Mouse (Mus musculus) intestine, postnatal 0 days (tissue): ENCODE results near the gene Aig1. TPM values are rescaled to one million over a fixed set of nuclear protein-coding genes. Genes with fewer than 3 reads are reported as not detected.

ENCODE experiments used
- ATAC-seq: fragments of 200-750 bp; cut with Nextera tagmentation; 2 replicates; pipeline ENCODE4 v1.8.0; 2017; ENCODE audit warnings: mild to moderate bottlenecking, moderate TSS enrichment, moderate library complexity
- H3K27ac ChIP-seq: fragments of 300-500 bp; sonication (generic); 2 replicates; pipeline ENCODE4 v1.5.1; 2014; ENCODE audit warnings: mild to moderate bottlenecking, low read depth, low read length, moderate library complexity
- H3K27me3 ChIP-seq: fragments of 300-500 bp; sonication (generic); replicated peaks from 2 replicates; pipeline ENCODE4 v1.6.1; 2014; ENCODE audit warnings: low read length, mixed read lengths; ENCODE audit not compliant: control insufficient read depth, insufficient read depth
- H3K36me3 ChIP-seq: fragments of 300-500 bp; sonication (generic); 2 replicates; pipeline ENCODE4 v1.6.1; 2014; ENCODE audit warnings: mild to moderate bottlenecking, moderate library complexity; ENCODE audit not compliant: control insufficient read depth, insufficient read depth
- H3K4me1 ChIP-seq: fragments of 300-500 bp; sonication (generic); replicated peaks from 2 replicates; pipeline ENCODE4 v1.6.1; 2014; ENCODE audit warnings: antibody characterized with exemption, low read length, mixed read lengths; ENCODE audit not compliant: control insufficient read depth, insufficient read depth
- H3K4me2 ChIP-seq: fragments of 300-500 bp; sonication (generic); replicated peaks from 2 replicates; pipeline ENCODE4 v1.6.1; 2014; ENCODE audit warnings: low read depth, mild to moderate bottlenecking, moderate library complexity
- H3K4me3 ChIP-seq: fragments of 300-500 bp; sonication (generic); 2 replicates; pipeline ENCODE4 v1.5.1; 2014; ENCODE audit warnings: low read depth, low read length
- H3K9ac ChIP-seq: fragments of 300-500 bp; sonication (generic); 2 replicates; pipeline ENCODE4 v1.6.1; 2014; ENCODE audit warnings: mild to moderate bottlenecking, low read depth, low read length
- H3K9me3 ChIP-seq: fragments of 300-500 bp; sonication (generic); 2 replicates; pipeline ENCODE4 v1.6.1; 2016; ENCODE audit warnings: mixed run types; ENCODE audit not compliant: control insufficient read depth
- CTCF ChIP-seq: sonication (generic); IDR thresholded peaks from 2 replicates; pipeline ENCODE4 v1.5.1; 2016; ENCODE audit warnings: low read depth, mild to moderate bottlenecking, control low read depth, antibody characterized with exemption, moderate library complexity
- WGBS: fragments of 180-500 bp; shearing (Covaris S2); extraction: QIAGEN DNeasy Blood & Tissue Kit; methylation state at CpG from one replicate; pipeline ENCODE4 v1.1.7; 2014; 5-methylcytosine and 5-hydroxymethylcytosine counted together
- polyA plus RNA-seq: library from polyadenylated mRNA; unstranded; fragments of >200 nt; fragmentation: Nextera tagmentation; extraction: Ambion mirVana; gene quantifications from 2 replicates; pipeline ENCODE4 v1.2.1, GENCODE M21; 2015

Aig1 gene
- polyA plus RNA-seq, 1 experiment from 2014 or later: 88.3 TPM

DNA sequence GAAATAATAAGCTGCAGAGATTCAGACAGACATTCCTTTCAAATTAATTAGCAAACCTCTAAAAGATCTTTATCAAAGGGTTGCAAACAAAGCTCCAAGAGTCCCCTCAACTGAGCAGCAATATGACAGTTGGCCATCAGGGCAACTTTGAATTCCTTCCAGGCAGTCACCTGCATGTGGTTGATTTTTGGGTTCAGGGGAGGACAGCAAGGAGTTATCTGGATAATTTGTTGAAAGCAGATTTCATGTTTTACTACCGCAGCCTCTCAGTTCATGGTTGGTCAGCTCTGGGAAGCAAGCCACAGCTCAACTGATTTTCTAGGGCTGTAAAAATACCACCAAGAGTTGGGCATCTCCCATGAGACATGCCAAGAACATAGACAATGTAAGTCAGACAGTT is 98.1 kb downstream of the Aig1 start:
- Histone ChIP-seq H3K27me3 (no peaks in the 10 kb centered on the region), H3K9me3 (no peaks in the 10 kb centered on the region), H3K4me3 (no peak overlapping the region), H3K4me1 (no peaks in the 10 kb centered on the region), H3K27ac (no peak overlapping the region), H3K9ac (no peak overlapping the region), H3K4me2 (no peak overlapping the region), H3K36me3 (no peaks in the 10 kb centered on the region)
- WGBS: 82% methylated on average over 1 of the region's 1 CpGs
- ATAC-seq: no peak
- no peak for TF ChIP-seq CTCF

DNA sequence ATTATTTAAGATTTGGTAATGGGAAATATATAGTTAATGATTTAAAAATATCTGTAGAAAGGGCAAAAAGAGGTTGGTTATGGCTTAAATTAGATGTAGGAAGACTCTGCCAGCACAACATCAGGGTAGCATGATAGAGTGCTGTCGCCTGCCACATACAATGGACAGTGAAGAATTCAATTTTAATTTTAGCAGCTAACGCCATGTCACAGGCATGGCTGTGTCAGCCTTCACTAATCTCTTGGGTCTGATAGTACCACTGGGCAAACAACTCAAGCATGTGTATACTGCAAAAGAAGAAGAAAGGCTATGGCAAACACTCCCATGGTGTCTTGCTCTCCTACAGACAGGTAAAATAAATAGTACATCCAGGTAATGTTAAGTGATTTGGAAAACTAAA is 99.0 kb downstream of the Aig1 start:
- no peak for TF ChIP-seq CTCF
- Histone ChIP-seq H3K9ac (no peak overlapping the region), H3K4me2 (no peak overlapping the region), H3K9me3 (no peaks in the 10 kb centered on the region), H3K4me3 (no peak overlapping the region), H3K27me3 (no peaks in the 10 kb centered on the region), H3K36me3 (no peaks in the 10 kb centered on the region), H3K4me1 (no peaks in the 10 kb centered on the region), H3K27ac (no peak overlapping the region)
- WGBS: 85% methylated on average over 2 of the region's 2 CpGs
- ATAC-seq: no peak

DNA sequence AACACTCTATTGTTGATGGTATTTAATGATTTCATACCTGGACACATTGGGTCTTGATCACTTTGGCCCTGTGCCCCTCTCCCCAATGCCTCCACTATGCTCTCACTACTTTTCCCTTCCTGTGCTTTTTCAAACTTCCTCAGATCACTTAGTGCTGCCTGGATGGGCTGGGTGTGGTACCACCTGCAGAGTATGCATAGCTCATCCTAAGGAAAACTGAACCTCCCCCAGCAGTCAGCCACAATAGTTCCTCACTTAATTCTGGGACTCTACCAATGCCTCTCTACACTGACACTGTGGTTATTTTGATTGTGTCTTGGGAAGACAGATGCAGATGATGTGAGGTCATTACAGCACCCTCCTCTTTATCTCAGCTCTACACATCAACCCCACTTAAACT is 99.9 kb downstream of the Aig1 start:
- H3K4me3 ChIP-seq: no peak overlapping the region
- no peaks in the 10 kb centered on the region for H3K9me3 ChIP-seq
- no peak overlapping the region for H3K9ac ChIP-seq
- no peaks in the 10 kb centered on the region for H3K27me3 ChIP-seq
- TF ChIP-seq CTCF: no peak
- no peaks in the 10 kb centered on the region for H3K4me1 ChIP-seq
- no peaks in the 10 kb centered on the region for H3K36me3 ChIP-seq
- no peak for ATAC-seq
- no peak overlapping the region for H3K4me2 ChIP-seq
- H3K27ac ChIP-seq: no peak overlapping the region

DNA sequence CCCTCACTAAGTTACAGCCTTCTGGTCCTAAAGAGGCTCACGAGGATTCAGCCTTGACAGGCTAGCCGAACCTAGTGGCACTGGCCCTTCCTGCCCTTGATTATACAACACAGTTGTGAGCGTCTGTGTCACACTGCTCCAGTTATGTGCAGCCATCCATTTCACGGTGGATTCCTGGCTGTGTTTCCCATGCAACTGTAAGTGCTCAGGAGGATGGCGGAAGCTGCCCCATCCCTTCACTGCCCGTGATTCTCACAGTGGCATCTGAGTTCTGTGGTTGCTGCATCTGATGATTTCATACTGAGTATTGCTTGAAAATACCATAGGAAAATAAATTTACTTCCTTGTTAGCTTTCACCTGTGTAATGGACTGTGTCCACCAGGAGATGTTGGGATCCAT is 101.7 kb downstream of the Aig1 start:
- WGBS: 88% methylated on average over 6 of the region's 6 CpGs
- H3K27me3 ChIP-seq: no peaks in the 10 kb centered on the region

DNA sequence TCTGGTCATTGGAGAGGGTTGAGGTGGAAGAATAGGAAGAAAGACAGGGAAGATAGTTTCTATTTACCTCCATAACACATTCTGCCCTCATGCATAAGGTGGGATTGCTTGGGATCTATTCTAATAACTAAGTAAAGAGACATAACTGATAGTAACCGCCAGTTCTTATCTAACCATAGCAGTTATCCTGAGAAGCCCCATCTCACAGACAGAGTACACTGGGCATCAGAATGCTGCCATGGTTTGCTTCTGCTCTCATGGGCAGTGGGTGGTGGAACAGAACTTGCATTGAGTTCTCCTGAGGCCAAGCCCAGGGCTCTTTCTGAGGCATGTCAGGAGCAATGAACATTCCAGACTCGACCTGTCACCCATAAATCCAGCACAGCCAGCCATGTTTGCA is 105.6 kb downstream of the Aig1 start:
- H3K9ac ChIP-seq: no peak overlapping the region
- no peaks in the 10 kb centered on the region for H3K4me1 ChIP-seq
- no peak overlapping the region for H3K4me2 ChIP-seq
- no peaks in the 10 kb centered on the region for H3K9me3 ChIP-seq
- H3K27ac ChIP-seq: no peak overlapping the region
- no peaks in the 10 kb centered on the region; the same call in 1 of the 2 replicates for H3K36me3 ChIP-seq
- TF ChIP-seq CTCF: no peak
- H3K27me3 ChIP-seq: no peaks in the 10 kb centered on the region
- WGBS: 58% methylated on average over 2 of the region's 2 CpGs
- no peak overlapping the region for H3K4me3 ChIP-seq
- ATAC-seq: no peak

More for the DNA sequence above, 101.7 kb downstream of the Aig1 start:
- Histone ChIP-seq H3K9ac (no peak overlapping the region), H3K36me3 (no peaks in the 10 kb centered on the region), H3K9me3 (no peaks in the 10 kb centered on the region), H3K27ac (no peak overlapping the region), H3K4me2 (no peak overlapping the region), H3K4me1 (no peaks in the 10 kb centered on the region), H3K4me3 (no peak overlapping the region)
- ATAC-seq: no peak
- no peak for TF ChIP-seq CTCF

DNA sequence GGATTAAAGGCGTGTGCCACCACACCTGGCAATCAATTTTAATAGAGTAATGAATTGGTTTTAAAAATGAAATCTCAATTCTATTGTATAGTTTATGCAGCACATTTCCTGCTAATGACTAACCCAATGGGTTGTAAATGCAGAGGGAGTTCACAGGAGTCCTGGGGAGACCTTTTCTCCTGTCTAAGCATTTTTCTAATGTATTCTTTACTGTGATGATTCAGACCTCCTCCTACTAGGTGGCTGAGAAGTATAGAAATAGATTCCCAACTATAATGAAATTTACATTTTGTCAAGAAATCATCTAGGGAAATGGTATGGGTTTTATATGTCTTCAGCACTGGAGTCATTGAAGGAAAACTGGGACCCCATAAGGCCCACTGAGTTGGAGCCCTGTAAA is 114.1 kb downstream of the Aig1 start:
- H3K27me3 ChIP-seq: no peaks in the 10 kb centered on the region
- H3K4me3 ChIP-seq: no peak overlapping the region
- no peaks in the 10 kb centered on the region; the same call in 1 of the 2 replicates for H3K36me3 ChIP-seq
- H3K4me1 ChIP-seq: no peaks in the 10 kb centered on the region
- no peak overlapping the region for H3K4me2 ChIP-seq
- TF ChIP-seq CTCF: no peak
- WGBS: 69% methylated on average over 1 of the region's 1 CpGs
- H3K9ac ChIP-seq: no peak overlapping the region
- no peak overlapping the region for H3K27ac ChIP-seq
- H3K9me3 ChIP-seq: no peaks in the 10 kb centered on the region
- no peak for ATAC-seq

DNA sequence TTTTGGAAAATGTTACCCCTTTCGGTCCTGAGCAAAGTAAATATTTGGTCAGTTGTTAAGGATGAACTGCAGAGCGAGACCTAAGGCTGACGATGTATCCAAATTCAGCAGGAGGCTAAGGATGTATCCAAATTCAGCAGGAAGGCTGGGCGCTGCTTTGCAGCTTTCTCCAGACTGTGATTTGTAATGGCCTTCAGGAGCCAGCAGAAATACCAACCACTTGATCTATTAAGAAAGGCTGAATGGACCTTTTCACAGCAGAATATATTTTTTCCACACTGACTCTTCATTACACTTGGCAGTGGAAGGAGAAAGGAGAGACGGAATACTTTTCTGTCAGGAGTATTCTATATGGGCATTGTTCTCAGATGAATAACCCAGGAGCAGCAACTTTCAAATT is 115.0 kb downstream of the Aig1 start:
- Histone ChIP-seq H3K27ac (no peak overlapping the region), H3K27me3 (no peaks in the 10 kb centered on the region), H3K36me3 (no peaks in the 10 kb centered on the region; the same call in 1 of the 2 replicates), H3K4me3 (no peak overlapping the region), H3K4me1 (no peaks in the 10 kb centered on the region), H3K9ac (no peak overlapping the region), H3K9me3 (no peaks in the 10 kb centered on the region), H3K4me2 (no peak overlapping the region)
- WGBS: 62% methylated on average over 5 of the region's 5 CpGs
- TF ChIP-seq CTCF: no peak
- no peak for ATAC-seq
